Mouse (Mus musculus): ENCODE measurements around the gene Pmvk.

- TF ChIP-seq POLR2A (IDR thresholded peaks at IDR 0.05; ENCODE audit: borderline replicate concordance, extremely low read depth, low read depth, low read length) (no peak), CTCF (IDR thresholded peaks at IDR 0.05; ENCODE audit: insufficient read depth, low read length) (no peak)
Measured at GRCm38 (mm10) chr3:89408448-89408847, 45.9 kb upstream of the Pmvk start.

Data from lung, adult 2 months (tissue).